Mouse (Mus musculus) skeletal muscle tissue, adult 2 months (tissue): ENCODE results near the gene Atp6v1g3.

ENCODE experiments used
- DNase-seq: peaks from one replicate; pipeline ENCODE4 v3.0.0-alpha.2; 2012; ENCODE audit warnings: low read depth, low spot score

Atp6v1g3 gene

DNA sequence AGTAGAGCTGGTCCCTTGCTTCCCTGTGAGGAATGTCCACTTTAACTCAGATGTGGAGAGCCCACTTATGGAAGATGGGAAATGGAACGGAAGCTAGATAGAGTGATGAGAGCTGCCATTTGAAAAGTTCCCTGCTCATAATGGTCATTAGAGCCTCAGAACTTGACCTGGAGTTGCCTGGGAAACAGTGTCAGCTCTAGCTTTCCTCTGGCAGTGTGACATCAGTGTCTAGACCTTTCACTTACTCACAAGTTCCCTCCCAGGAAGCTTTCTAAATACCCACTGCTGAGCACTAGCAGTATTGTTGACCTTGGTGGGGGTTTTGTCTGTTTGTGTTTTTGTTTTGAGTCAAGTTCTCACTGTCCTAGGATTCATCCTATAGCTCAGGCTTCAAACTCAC is 15.2 kb downstream of the Atp6v1g3 start:
- DNase-seq, result no peak

DNA sequence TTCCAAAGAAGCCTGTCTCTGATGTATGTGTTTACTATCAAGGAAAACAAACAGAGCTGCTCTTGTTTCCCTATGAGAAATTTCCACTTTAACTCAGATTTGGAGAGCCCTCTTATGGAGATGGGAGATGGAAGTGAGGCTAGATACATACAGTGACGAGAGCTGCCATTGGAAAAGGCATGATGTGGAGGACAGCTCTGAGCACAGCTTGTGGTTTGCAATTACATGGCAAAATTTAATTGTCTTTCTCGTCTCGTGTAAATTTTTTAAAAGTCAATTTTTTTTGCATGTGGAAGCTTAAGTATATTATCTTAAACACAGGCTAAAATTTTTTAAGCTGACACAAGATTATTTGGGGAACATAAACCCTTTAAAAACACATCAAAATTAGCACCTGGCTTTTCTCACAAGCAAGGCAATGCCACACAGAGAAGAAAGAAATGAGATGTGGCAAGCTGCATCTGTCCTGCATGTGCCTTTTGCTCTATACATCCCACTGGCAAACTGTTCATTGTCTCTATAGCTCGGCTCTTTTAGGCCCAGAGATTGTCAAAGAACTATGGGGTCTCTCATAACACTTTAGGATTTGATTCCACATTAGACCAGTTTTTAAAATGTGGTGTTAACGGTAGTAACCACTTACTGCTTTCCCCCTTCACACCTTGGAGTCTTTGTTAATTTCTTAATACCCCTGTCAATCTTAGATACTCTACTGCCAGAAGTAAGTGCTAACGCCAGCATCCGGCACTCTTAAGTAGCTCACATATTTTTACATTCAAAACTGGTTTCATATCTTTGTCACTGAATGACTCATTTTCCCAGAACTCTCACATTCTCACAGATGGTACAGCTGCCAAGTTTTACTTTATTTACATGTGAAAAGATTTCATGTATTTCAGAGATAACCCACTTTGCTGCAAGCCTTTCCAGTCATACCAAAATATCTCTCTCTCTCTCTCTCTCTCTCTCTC is 16.2 kb downstream of the Atp6v1g3 start:
- no peak for DNase-seq

DNA sequence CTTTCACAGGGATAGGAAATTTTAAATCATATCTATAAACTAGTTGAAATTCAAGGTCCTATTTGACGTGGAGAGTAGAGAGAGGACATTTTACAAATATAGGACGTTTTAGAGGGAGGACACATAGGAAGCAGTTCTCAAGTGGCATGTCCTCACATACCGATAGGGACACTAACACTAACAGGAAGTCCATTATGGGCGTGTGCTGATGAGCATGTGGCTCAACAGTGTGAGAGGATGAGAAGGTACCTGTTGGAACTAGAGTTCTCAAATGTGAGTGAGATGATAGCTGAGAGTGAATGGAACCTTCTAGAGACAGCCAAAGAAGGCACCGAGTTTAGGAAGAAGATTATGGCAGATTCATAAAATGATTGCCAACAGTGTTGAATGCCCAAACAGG is 17.9 kb downstream of the Atp6v1g3 start:
- DNase-seq, result no peak

DNA sequence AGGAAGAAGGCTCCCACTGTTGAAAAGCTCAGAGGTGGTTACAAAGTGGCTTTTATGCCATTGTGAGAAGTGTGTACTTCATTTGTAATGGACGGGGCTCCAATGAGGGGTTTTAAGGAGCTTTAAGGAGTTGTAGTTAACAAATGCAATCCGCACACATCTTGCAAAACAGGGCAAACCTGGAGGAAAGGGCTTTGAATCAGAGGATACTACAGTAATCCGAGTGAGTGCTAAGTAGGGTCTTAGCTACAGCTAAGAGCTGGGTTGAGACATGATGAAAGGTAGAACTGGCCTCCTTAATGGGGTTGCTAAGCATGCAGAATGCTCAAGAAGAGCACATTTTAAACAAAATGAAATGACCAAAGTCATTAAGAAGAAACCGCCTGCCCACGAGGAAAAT is 20.9 kb downstream of the Atp6v1g3 start:
- DNase-seq, result no peak

DNA sequence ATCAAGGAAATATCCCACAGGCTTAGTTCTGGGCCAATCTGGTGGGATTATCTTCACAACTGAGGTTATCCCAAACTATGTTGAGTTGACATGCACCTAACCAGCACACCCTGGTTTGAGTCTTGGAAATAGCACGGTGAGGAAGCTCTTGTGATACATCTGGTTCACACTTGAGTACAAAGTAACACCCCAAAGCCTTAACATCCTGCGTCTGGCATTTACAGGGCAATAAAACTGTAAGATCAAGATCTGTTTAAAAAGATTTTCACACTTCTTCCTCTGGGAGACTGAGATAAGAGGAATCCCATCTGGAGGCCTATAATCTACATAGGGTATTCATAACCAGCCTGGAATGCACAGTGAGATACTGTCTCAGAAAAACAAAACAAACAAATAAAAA is 24.6 kb downstream of the Atp6v1g3 start:
- DNase-seq, result no peak

DNA sequence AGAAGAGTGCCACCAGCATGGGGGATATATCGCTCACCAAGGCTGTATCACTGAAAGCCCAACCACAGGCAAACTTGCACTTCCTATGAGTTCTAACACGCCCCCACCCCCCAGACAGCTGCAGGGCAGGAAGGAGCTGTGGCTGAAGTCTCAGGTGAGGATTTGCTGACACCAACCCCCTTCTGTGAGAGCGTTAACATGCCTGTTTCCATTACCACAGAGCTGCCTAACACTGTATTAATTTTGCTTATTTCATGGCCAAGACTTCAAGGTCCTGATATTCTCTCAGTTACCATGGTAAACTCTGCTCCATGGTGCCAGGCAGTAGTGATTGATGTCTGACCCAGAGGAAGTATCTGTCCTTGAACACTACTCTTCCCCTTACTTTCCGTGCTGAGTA is 26.0 kb downstream of the Atp6v1g3 start:
- no peak for DNase-seq

DNA sequence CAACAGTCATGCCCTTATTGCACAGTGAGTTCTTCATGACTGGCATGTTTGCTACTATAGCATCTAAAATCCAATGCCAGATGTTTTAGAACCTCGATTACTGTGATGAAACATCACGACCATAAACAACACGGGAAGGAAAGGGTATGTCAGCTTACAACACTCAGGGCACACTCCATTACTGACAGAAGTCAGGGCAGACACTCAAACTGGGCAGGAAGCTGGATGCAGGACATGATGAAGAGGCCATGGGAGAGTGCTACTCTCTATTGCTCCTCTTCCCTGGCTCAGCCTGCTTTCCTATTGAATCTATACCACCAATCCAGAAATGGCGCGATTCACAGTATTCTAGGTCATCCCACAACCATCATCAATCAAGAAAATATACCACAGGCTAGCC is 28.4 kb downstream of the Atp6v1g3 start:
- no peak for DNase-seq

DNA sequence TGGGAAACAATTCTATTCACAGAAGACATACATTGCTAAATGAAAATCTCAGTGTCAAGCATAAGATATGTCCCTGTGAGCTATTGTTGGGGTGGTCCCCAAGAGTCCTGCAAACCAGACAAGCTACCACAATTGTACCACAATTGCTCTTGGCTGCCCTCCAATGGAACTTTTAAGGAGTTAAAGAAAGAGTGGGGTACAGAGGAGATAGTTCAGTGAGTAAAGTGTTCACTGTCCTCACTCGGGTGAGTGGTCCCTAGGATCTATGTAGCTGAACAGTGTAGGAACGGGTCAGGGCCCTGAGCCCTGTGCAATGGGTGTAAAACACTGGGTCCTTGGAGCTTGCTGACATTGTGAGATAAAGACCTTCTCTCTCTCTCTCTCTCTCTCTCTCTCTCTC is 29.2 kb downstream of the Atp6v1g3 start:
- DNase-seq, result no peak

DNA sequence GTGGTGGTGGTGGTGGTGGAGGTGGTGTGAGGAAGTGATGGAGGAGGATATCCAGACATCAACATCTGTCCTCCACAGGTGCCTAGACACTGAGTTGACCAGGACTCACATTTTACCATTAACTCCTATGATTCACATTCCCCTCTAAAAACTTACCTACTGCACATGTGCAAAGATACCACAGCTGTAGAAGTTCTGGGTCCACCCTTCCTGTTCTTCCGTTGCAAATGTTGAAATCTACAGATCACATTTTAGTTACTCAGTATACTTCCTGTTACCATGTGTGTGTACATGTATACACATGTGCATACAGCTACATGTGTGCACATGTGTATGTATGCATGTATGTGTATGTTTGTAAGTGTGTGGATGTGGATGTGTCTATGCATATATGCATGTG is 29.8 kb downstream of the Atp6v1g3 start:
- DNase-seq, result no peak

DNA sequence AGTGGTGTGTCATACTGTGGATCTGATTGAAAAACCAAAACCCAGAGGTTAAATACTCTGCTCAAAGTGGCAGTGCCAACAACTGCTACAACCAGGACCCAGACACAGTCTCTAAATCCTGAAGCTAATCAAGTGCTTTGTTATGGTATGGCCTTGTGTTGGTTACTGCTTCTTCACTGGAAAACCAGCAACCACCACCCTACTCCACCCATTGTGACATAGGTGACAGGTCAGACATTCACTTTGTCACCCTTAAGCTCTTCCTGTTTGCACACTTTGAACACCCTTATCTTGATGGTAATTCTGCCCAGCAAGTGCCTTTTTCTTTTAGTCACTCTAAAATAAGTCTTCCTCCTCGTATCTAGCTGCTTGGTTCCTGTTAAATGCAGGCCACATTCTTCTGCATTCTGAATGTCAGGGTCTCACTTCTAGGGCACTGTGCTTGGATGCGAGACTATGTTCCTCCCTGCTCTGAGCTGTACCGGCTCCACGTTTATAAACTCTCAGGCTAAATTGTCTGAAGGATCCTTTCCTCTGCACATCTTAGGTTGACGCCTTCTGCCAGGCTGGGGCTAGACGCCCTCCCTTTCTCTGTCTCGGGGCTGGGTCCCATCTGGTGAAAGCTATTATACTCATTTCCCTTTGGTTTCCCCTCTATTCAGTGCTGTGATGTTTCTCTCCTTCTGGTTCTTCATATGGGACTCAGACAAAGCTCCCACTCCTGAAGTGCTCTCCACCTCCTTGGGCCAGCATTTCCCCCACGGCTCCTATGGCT is 30.8 kb downstream of the Atp6v1g3 start:
- DNase-seq, result no peak

DNA sequence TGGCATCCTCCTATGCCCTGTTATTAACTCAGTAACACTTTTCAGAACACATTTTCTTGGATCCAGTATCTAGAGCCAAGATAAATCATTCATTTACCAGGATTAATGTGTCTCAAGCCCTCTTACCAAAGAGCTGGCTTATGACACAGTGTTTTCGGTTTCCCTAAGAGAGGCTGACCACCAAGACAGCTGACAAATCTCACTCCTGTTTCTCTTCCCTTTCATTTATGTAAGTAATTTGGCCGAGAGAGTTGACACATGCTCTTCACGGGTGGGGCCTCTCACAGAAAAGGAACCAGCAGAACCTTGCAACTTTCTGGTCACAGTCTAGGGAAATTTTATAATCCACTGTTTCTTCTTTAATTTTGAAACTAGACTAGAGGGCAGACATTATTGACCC is 49.1 kb downstream of the Atp6v1g3 start:
- DNase-seq, result peak; percentile 31

DNA sequence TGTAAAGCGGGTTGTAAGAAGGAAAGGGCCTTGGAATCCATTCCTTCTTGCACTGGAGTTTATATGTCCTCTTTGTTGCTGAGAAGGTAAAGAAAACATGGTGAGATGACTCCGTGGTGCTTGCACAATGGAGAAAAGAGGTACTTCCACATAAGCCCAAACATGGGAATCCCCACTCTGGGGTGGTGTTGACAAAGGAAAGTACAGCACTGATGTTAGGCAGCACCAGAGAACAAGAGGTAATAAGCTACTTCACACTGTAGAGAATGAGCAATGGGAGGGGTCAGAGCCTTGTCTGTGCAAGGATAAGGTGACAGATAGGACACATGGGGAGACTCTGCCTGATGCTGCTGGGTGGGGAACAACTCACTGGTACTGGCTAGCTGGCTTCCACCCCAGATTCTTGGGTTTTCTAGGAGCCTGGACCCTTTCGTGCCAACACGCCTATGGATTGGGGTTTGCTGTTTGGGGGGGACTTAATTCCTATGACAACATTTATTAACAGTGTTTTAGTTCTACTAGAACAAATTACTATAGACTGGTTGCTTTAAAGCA is 49.6 kb downstream of the Atp6v1g3 start:
- no peak for DNase-seq

DNA sequence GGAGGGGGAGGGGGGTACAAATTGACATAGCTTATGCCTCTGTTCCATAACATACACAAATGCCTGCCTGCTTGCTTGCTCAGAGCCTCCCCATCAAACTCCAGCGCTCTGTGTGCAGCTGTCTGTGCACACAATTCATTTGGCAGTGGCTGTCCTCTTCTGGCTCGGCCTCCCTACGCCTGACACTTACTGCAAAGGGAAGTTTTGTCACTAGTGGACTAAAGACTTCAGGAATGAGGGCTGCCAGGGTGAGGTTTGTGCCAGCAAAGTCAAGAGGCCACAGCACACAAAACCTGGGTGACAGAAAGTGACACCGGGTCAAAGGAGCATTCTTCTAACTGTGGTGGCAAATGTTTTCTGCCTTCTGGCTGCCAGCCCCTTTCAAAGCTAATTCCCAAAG is 52.6 kb downstream of the Atp6v1g3 start:
- DNase-seq, result no peak

DNA sequence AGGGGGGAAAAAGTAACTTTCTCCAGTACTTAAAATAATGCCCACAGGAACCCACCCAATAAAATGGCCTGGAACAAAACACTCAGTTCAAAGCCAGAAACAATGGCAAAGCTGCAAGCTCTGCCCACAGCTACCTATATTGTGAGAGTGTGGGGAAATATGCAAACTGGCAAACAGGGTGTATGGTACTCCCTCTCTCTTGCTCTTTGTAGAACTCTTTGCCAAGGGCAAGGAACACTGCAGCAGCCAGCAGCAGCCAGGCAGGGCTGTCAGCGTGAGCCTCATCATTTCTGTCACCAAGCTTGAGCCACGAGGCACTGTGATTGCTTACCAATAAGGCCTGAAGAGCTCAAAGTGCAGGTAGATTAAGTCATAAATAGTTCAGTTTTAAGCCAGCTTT is 53.0 kb downstream of the Atp6v1g3 start:
- no peak for DNase-seq

DNA sequence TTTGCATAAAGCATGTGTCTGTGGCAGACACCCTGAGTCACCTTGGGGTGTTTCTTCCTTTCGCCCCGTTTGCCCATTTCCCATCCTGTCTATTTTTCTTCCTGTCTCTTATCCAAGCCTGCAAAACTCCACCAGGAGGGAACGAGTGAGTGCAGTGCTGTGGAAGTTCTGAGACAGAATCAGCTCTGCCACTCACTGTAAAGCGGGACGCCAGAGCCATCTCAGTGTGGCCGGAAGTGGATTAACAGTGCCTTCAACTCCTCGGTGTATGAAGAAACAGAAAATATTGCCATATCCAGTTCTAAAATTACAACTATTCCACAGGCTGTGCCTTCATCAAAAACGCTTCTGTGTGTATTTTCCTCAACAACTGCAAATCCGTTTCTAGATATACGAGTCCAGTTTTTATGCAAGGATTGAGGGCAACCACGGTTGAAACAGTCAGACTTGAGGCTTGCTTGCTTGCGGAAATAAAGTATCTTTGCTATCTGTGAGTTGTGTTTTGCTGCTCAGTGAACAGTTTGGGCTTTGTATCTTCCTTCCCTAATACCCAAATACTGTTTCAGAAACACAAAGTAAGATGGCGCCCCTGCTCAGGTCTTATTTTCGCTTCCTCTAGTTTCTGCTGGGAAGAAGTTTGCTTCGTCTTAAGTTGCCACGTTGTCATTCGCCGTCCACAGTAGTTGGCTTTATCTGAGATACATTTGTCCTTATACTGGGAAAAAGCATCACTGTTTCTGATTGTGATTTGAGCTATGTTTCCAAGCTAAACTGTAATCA is 54.1 kb downstream of the Atp6v1g3 start:
- no peak for DNase-seq

DNA sequence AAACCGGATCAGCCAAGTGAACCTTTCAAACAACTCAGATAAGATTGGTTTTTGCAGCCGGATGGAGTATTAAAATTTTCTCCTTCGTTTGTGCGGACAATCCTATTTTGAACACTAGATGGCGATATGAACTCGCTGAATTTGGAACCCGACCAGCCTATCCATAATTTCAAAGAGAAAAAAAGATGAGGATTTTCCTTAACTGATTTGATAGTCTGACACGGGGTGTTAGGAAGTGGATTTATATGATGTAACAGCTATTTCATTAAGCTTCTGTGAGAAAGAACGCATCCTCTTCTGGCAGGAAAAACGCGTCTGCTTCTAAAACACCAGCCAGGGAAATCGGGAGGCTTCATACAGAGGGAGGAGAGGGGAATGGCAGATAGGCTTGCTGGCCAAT is 54.8 kb downstream of the Atp6v1g3 start:
- DNase-seq, result no peak

DNA sequence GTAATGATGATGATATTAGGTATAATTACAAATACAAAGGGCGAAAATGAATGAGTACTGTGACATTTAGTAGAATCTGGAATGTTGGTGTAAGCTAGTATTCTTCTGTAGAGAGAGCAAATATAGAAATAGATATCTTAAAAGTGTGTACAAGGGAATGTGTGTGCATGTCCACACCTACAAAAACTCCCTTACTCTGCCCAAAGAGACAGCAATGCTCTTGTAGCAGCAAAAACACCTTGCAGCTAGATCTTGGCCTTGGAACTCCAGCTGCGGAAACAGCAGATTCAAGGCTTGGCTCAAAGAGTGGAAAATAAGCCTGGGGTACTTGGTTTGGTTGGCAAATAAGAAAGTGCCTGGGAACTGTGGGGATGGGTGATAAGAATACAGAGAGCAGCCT is 57.0 kb downstream of the Atp6v1g3 start:
- no peak for DNase-seq

DNA sequence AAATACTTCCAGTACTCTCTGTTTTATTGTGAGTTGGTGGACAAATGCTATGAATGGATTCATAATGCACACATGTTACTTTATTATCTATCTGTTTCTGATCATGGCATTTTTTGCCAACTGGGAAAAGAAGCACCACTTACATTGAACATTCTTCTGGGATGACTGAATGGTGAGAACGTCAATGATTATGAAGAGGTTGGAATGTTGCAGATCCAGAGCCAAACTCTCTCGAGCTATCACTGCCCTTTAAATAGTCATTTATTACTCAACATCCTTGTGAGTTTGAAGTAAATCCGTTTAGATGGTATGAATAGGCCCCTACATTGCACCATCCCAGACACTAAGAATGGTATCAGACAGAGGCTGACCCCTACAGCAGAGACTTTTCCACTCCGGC is 58.1 kb downstream of the Atp6v1g3 start:
- no peak for DNase-seq

DNA sequence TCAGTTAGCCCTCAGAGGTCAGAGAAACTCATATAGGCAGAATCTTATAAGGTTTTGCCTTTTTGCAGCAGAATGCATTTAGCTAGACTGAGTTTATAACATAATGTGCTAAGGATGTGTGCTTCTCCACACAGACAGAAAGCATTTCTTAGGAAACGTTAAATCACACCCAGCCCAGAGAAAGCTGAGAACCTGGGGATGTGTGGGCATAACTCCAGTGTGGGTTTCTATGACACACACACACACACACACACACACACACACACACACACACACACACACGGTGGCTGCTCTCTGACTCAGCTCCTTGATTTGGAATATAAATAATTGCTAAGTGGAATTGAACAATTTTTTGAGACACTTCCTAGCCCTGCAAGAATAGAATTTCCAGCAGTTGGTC is 61.2 kb downstream of the Atp6v1g3 start:
- DNase-seq, result no peak

DNA sequence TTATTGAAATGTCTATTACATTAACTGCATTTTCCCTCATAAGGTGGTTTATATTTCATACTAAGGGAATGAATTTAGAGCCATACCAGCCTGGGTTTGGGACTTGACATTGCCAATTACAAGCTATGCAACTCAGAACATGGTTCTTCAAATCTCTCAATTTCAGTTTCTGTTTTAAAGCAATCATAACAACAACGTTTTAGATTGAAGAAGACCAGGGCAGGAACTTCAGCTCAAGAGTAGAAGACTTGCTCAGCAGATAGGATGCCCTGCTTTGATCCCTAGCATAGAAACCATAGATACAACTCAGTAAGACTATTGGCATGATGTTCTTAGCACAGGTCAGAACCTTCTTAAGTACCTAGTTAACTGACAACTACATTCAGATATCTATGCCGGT is 63.9 kb downstream of the Atp6v1g3 start:
- no peak for DNase-seq
